Mouse (Mus musculus) telencephalon, adult 2 months (tissue): ENCODE data around the gene Gnb2.

ENCODE experiments used
- DNase-seq: peaks from one replicate; pipeline ENCODE4 v3.0.0-alpha.2; 2011; ENCODE audit warnings: low read depth, low spot score

Gnb2 gene

GRCm38 (mm10) chr5:137519691-137520550 is 13.4 kb downstream of the Gnb2 start:
- no peak for DNase-seq

- DNase-seq: no peak
Observed at GRCm38 (mm10) chr5:137518436-137518835, 14.9 kb downstream of the Gnb2 start, which contains the start of gene Gigyf1. Gene Gigyf1, plus strand, starts transcription at chr5:137518548.

GRCm38 (mm10) chr5:137514811-137515210 is 18.5 kb downstream of the Gnb2 start:
- DNase-seq: no peak

GRCm38 (mm10) chr5:137513951-137514721 is 19.2 kb downstream of the Gnb2 start:
- DNase-seq: no peak

GRCm38 (mm10) chr5:137512847-137513794 is 20.2 kb downstream of the Gnb2 start:
- no peak for DNase-seq

- DNase-seq: no peak
Observed at GRCm38 (mm10) chr5:137511706-137512105, 21.6 kb downstream of the Gnb2 start.

GRCm38 (mm10) chr5:137510573-137511390 is 22.5 kb downstream of the Gnb2 start:
- no peak for DNase-seq

GRCm38 (mm10) chr5:137510014-137510501 is 23.3 kb downstream of the Gnb2 start:
- no peak for DNase-seq

GRCm38 (mm10) chr5:137504041-137504440 is 29.3 kb downstream of the Gnb2 start:
- DNase-seq: no peak

- peak; percentile 41 for DNase-seq
Observed at GRCm38 (mm10) chr5:137502667-137503110, 30.6 kb downstream of the Gnb2 start.

- DNase-seq: peak; percentile 99
Observed at GRCm38 (mm10) chr5:137501709-137502666, 31.3 kb downstream of the Gnb2 start, which contains the start of gene Pop7. Gene Pop7, minus strand, starts transcription at chr5:137502518.

- no peak for DNase-seq
Observed at GRCm38 (mm10) chr5:137500186-137500585, 33.1 kb downstream of the Gnb2 start.

- DNase-seq: no peak
Observed at GRCm38 (mm10) chr5:137493831-137494230, 39.5 kb downstream of the Gnb2 start.

GRCm38 (mm10) chr5:137491559-137491958 is 41.8 kb downstream of the Gnb2 start:
- DNase-seq: no peak

GRCm38 (mm10) chr5:137487616-137488015 is 45.7 kb downstream of the Gnb2 start:
- DNase-seq: no peak

- DNase-seq: no peak
Observed at GRCm38 (mm10) chr5:137485851-137486155, 47.5 kb downstream of the Gnb2 start.

- DNase-seq: no peak
Observed at GRCm38 (mm10) chr5:137485071-137485850, 48.0 kb downstream of the Gnb2 start.

- DNase-seq: no peak
Observed at GRCm38 (mm10) chr5:137481897-137482296, 51.4 kb downstream of the Gnb2 start.
